In genomic region chr4:75213176-75213476, GRCm38 (mm10) we compare ENCODE assay signal across 27 mouse cellular contexts.
DNase-seq lines count a peak whose midpoint lies in the region; ATAC-seq and TF ChIP-seq lines count a peak whose summit lies in the region.
"Had no signal": no experiment of that assay in that cellular context is flagged by ENCODE, and none has a peak within 500 bp of the region (broad histone marks: within the 10 kb centered on the region; RNA-seq: fewer than 3 reads in every experiment).

No protein-coding gene starts in this region.

- H3K27me3 ChIP-seq in forebrain, embryonic 12.5 days = no peaks in the 10 kb centered on the region
- no peaks in the 10 kb centered on the region for H3K27me3 ChIP-seq in forebrain, postnatal 0 days (ENCODE audit: insufficient read depth, low read length)
- H3K27me3 ChIP-seq in hindbrain, embryonic 13.5 days = no peaks in the 10 kb centered on the region
- no peaks in the 10 kb centered on the region for H3K27me3 ChIP-seq in hindbrain, embryonic 10.5 days (ENCODE audit: insufficient read depth, poor library complexity, severe bottlenecking)
- no peaks in the 10 kb centered on the region for H3K27me3 ChIP-seq in neural tube, embryonic 11.5 days (ENCODE audit: control insufficient read depth, insufficient read depth, low read length)
- H3K27me3 ChIP-seq in neural tube, embryonic 15.5 days (replicated peaks) = no peaks in the 10 kb centered on the region
- H3K27me3 ChIP-seq: CH12.LX; limb, embryonic 15.5 days; liver, embryonic 13.5 days had no signal

- WGBS in forebrain, embryonic 12.5 days = 47% methylated on average over 1 of the region's 1 CpGs
- WGBS in forebrain, postnatal 0 days = 11% methylated on average over 1 of the region's 1 CpGs
- 29% methylated on average over 1 of the region's 1 CpGs for WGBS in hindbrain, embryonic 13.5 days
- 68% methylated on average over 1 of the region's 1 CpGs for WGBS in hindbrain, embryonic 10.5 days
- 82% methylated on average over 1 of the region's 1 CpGs for WGBS in neural tube, embryonic 11.5 days
- 22% methylated on average over 1 of the region's 1 CpGs for WGBS in neural tube, embryonic 15.5 days

- H3K36me3 ChIP-seq in forebrain, embryonic 12.5 days (replicated peaks) = no peaks in the 10 kb centered on the region
- H3K36me3 ChIP-seq in forebrain, postnatal 0 days (ENCODE audit: insufficient read depth) = no peaks in the 10 kb centered on the region
- H3K36me3 ChIP-seq in hindbrain, embryonic 13.5 days = no peaks in the 10 kb centered on the region
- no peaks in the 10 kb centered on the region for H3K36me3 ChIP-seq in hindbrain, embryonic 10.5 days
- H3K36me3 ChIP-seq in neural tube, embryonic 11.5 days (ENCODE audit: control insufficient read depth, insufficient read depth, low read length) = no peaks in the 10 kb centered on the region
- H3K36me3 ChIP-seq in neural tube, embryonic 15.5 days = no peaks in the 10 kb centered on the region
- H3K36me3 ChIP-seq: limb, embryonic 10.5 days; limb, embryonic 15.5 days; liver, embryonic 13.5 days had no signal

- H3K9me3 ChIP-seq in forebrain, embryonic 12.5 days = no peaks in the 10 kb centered on the region
- no peaks in the 10 kb centered on the region for H3K9me3 ChIP-seq in forebrain, postnatal 0 days (ENCODE audit: low read length)
- no peaks in the 10 kb centered on the region for H3K9me3 ChIP-seq in hindbrain, embryonic 13.5 days
- H3K9me3 ChIP-seq in hindbrain, embryonic 10.5 days = no peaks in the 10 kb centered on the region
- no peaks in the 10 kb centered on the region for H3K9me3 ChIP-seq in neural tube, embryonic 11.5 days (ENCODE audit: control insufficient read depth, low read length)
- H3K9me3 ChIP-seq in neural tube, embryonic 15.5 days (replicated peaks) = no peaks in the 10 kb centered on the region
- H3K9me3 ChIP-seq: limb, embryonic 10.5 days; limb, embryonic 15.5 days; liver, embryonic 13.5 days had no signal

- H3K4me3 ChIP-seq in forebrain, embryonic 12.5 days (replicated peaks) = no peak overlapping the region
- no peak overlapping the region for H3K4me3 ChIP-seq in forebrain, postnatal 0 days (ENCODE audit: low read depth, low read length)
- H3K4me3 ChIP-seq in hindbrain, embryonic 13.5 days = no peak overlapping the region
- no peak overlapping the region for H3K4me3 ChIP-seq in hindbrain, embryonic 10.5 days
- H3K4me3 ChIP-seq in neural tube, embryonic 11.5 days (ENCODE audit: low read depth, low read length) = no peak overlapping the region
- H3K4me3 ChIP-seq in neural tube, embryonic 15.5 days (replicated peaks) = no peak overlapping the region
- H3K4me3 ChIP-seq: erythroblast, embryonic 14.5 days; limb, embryonic 10.5 days; limb, embryonic 15.5 days; liver, embryonic 13.5 days had no signal

- no peak; the same call in 1 of the 2 replicates for ATAC-seq in forebrain, embryonic 12.5 days (ENCODE audit: low FRiP score)
- no peak for ATAC-seq in forebrain, postnatal 0 days
- ATAC-seq in hindbrain, embryonic 13.5 days (ENCODE audit: low FRiP score) = peak; percentile 60
- peak; percentile 14 for ATAC-seq in neural tube, embryonic 11.5 days (ENCODE audit: insufficient read depth, low FRiP score, low TSS enrichment)
- ATAC-seq in neural tube, embryonic 15.5 days (ENCODE audit: low FRiP score) = no peak
- ATAC-seq: activated CD4-positive, CD25-positive, alpha-beta regulatory T cell, adult 4 months had no signal

- no peak overlapping the region for H3K9ac ChIP-seq in forebrain, embryonic 12.5 days
- no peak overlapping the region for H3K9ac ChIP-seq in forebrain, postnatal 0 days
- H3K9ac ChIP-seq in hindbrain, embryonic 13.5 days = no peak overlapping the region
- no peak overlapping the region for H3K9ac ChIP-seq in neural tube, embryonic 11.5 days (ENCODE audit: low read length)
- no peak overlapping the region for H3K9ac ChIP-seq in neural tube, embryonic 15.5 days (replicated peaks)
- H3K9ac ChIP-seq: limb, embryonic 15.5 days; liver, embryonic 13.5 days had no signal

- no peak for DNase-seq in forebrain, postnatal 0 days
- no peak for DNase-seq in hindbrain, embryonic 10.5 days (ENCODE audit: low spot score)
- DNase-seq in neural tube, embryonic 11.5 days (ENCODE audit: low spot score) = no peak
- no peak for DNase-seq in cerebellum, adult 9-10 months
- DNase-seq in urinary bladder, postnatal 4 days (ENCODE audit: low spot score in 2 of 2) = no peak
- DNase-seq: adrenal gland, adult 2 months; adrenal gland, postnatal 36 days; cerebellum, adult 18-20 months; cerebellum, postnatal 14 days; gastrocnemius, postnatal 14 days; heart, postnatal 14 days; kidney, adult 11 months; kidney, postnatal 14 days; liver, embryonic 13.5 days; lung, adult 2 months; lung, postnatal 10 days; spleen, adult 18-20 months; thymus, postnatal 25 days had no signal

- H3K27ac ChIP-seq in forebrain, embryonic 12.5 days = peak overlapping the region; percentile 44; the same call in 1 of the 2 replicates
- no peak overlapping the region; the same call in 1 of the 2 replicates for H3K27ac ChIP-seq in forebrain, postnatal 0 days (ENCODE audit: low read depth, low read length)
- H3K27ac ChIP-seq in hindbrain, embryonic 13.5 days = peak overlapping the region; percentile 73
- H3K27ac ChIP-seq in hindbrain, embryonic 10.5 days = no peak overlapping the region
- H3K27ac ChIP-seq in neural tube, embryonic 11.5 days (ENCODE audit: low read depth, low read length) = no peak overlapping the region
- no peak overlapping the region for H3K27ac ChIP-seq in neural tube, embryonic 15.5 days (replicated peaks)
- H3K27ac ChIP-seq: limb, embryonic 10.5 days; limb, embryonic 15.5 days; liver, embryonic 13.5 days; macrophage had no signal

- no peak overlapping the region for H3K4me2 ChIP-seq in forebrain, embryonic 12.5 days
- H3K4me2 ChIP-seq in forebrain, postnatal 0 days (ENCODE audit: low read depth) = no peak overlapping the region
- H3K4me2 ChIP-seq in hindbrain, embryonic 13.5 days = no peak overlapping the region
- H3K4me2 ChIP-seq in neural tube, embryonic 11.5 days (ENCODE audit: low read depth) = no peak overlapping the region
- H3K4me2 ChIP-seq in neural tube, embryonic 15.5 days = no peak overlapping the region
- H3K4me2 ChIP-seq: limb, embryonic 15.5 days; liver, embryonic 13.5 days had no signal

- no peaks in the 10 kb centered on the region for H3K4me1 ChIP-seq in forebrain, embryonic 12.5 days
- no peaks in the 10 kb centered on the region for H3K4me1 ChIP-seq in forebrain, postnatal 0 days (ENCODE audit: insufficient read depth)
- peaks cover 6% of the 10 kb centered on the region for H3K4me1 ChIP-seq in hindbrain, embryonic 13.5 days (replicated peaks)
- no peaks in the 10 kb centered on the region for H3K4me1 ChIP-seq in hindbrain, embryonic 10.5 days (replicated peaks)
- H3K4me1 ChIP-seq in neural tube, embryonic 11.5 days (ENCODE audit: control insufficient read depth, insufficient read depth, low read length) = no peaks in the 10 kb centered on the region
- H3K4me1 ChIP-seq in neural tube, embryonic 15.5 days = 0 out of 2 replicates have a peak, but pooled peaks cover 3% of the 10 kb centered on the region
- H3K4me1 ChIP-seq: limb, embryonic 10.5 days; limb, embryonic 15.5 days; liver, embryonic 13.5 days had no signal

- no peak for TF ChIP-seq CTCF in forebrain, postnatal 0 days (IDR thresholded peaks at IDR 0.05; ENCODE audit: low read depth)

Comparison
In these comparisons a context has a peak if more than half of its experiments do, and no peak if none do; other contexts are left out.
1. ATAC-seq: peak in hindbrain, embryonic 13.5 days (single experiment) and neural tube, embryonic 11.5 days (single experiment); none in forebrain, embryonic 12.5 days (single experiment), forebrain, postnatal 0 days (single experiment) and neural tube, embryonic 15.5 days (single experiment).
2. H3K27ac ChIP-seq: peak in forebrain, embryonic 12.5 days (single experiment) and hindbrain, embryonic 13.5 days (single experiment); none in forebrain, postnatal 0 days (single experiment), hindbrain, embryonic 10.5 days (single experiment), neural tube, embryonic 11.5 days (single experiment) and neural tube, embryonic 15.5 days (single experiment).